Mouse (Mus musculus): ENCODE results near the gene 1700042G07Rik. TPM values are rescaled to one million over a fixed set of nuclear protein-coding genes. Genes with fewer than 3 reads are reported as not detected.
A peak's percentile ranks its signal among the peaks of the same experiment; 100 is the strongest.

Gene 1700042G07Rik
- total RNA-seq (2021): not detected

DNA sequence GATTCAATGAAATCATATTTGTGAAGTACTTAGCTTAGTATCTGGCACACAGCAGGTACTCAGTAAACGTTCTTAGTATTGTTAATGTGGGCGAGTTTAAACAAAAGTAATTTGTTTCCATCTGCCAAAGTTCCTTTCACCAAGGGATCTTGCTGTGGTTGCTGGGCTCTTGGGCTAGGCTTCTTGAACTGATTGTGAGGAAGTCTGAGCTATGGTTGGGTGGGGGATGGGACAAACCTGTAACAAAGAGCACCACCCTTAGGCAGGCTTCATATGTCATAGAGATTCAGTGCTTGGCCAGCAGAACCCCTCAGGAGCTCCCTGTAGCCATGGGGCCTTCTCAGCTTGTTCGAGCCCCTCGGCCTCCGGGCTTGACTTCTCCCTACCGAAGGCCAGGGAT, at the start of gene 1700042G07Rik, which contains the start of gene Gm49337:
1700042G07Rik (plus strand) TSS at position 301 of the 400 bp plus-strand sequence.
Gm49337 (plus strand) TSS at position 313 of the 400 bp plus-strand sequence.
- no peak for DNase-seq

DNA sequence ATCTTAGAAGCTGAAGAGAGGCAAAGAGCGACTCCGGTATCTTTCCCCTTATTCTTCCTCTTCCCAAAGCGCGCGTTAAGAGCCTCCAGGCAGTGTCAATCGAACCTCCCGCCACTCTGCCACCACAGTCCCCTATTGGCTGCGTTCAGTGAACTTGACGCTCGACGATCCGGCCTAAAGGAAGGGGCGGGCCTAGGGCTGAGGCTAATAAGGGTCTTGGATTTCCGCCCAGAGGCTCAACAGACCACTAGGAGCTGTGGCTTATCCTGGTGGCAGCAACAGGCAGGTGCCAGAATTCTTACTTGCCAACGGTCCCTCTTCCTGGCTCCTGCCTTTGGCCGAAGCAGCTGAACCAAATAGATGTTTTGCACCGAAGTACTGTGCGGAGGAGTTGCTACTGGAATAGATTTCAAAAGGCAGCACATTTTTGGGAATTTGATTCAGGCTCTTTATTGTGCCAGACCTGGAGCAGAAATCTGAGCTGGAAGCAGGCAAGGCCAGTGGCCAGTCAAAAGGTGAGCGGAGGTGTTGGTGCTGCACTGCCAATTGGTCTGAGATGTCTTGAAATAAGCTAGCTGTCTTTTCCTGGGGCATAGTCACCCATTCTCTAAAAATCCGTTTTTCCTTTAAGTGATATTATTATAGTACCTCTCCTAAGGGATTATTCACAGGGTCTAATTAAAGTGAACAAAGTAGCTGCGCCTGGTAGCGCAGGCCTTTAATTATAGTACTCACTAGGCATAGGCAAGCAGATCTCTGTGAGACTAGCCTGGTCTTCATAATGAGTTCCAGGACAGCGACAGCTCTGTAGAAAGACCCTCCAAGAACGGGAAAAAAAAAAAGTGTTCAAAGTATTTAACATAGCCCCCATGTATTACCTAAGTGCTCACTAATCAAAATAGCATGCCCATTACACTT, 49.3 kb upstream of the 1700042G07Rik start, which contains the start of the genes Rad54l and Pomgnt1:
Rad54l (minus strand) TSS at position 89 of the 918 bp plus-strand sequence.
Pomgnt1 (plus strand) TSS at position 239 of the 918 bp plus-strand sequence.
- DNase-seq: peak; percentile 90

DNA sequence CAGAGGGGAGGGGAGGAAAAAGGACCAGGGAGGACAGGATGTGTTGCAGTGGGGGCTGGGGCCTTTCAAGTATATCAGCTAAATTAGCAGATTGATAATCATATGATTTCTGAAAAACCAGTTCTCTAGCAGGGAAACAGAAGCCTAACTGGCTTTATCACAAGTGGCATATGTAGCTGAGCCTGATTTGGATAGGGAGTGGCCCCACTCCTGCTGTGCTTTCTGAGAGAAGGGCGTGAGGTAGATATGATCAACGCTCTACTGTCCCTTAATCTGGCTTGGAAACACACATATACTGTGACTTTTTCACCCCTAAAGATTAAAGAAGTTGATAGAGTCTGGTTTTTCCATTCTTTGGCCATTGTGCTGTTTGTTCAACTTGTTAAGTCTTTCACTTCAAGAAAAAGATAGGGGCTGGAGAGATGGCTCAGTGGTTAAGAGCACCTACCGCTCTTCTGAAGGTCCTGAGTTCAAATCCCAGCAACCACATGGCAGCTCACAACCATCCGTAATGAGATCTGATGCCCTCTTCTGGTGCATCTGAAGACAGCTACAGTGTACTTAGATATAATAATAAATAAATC, 47.3 kb upstream of the 1700042G07Rik start:
- no peak for DNase-seq

DNA sequence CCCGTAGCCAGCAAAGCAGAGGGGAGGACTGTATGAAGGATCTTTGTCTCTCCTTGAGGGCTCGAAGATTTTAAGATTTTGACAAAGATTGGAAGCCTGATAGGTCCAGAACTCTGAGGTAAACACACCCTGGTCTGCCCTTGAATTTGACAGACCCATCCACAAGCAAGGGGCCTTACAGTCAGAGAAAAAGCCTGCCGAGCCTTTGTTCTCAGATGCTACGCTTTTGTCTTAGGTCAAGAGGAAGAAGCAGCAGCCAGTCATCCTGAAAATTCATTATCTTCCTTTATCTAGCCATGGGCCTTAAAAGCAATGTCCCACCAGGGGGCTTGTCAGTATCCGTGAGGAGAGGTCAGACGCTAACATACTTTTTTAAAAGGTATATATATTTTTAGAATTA, 45.2 kb upstream of the 1700042G07Rik start:
- DNase-seq: no peak

DNA sequence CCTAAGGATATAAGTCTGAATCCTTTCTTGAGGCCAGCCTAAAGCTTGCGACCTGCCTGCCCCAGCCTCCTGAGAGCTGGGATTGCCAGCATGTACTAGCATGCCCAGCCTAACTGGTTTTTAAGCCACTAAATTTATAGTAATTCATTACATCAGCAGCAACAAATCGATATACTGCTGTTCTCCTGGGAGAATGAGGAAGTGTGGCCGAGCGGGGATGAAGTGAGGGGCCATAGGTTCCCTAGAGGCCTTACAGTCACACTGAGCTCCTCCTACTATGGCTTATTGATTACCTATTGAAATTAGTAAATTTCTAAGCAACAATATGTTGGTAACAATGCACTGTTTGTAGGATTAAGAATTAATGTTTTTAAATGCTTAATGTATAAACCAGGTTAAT, 40.0 kb upstream of the 1700042G07Rik start:
- no peak for DNase-seq

DNA sequence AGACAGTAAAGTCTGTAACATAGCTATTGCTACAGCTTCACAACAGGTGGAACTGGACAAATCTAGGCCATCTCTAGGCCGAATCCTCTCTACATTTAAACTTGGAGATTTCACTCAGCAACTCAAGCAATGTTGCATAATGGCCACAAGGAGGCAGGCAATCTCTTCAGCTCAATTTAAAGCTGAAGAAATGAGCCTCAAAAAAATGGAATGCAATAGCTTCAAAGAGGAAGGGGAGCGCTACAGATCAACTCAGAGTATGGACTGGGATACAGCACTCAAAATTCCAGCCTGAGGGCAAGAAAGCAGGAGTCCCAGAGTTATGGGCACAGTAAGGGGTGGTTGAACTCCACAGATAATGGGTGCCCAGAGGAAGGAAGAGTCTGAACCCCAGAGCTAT, 38.2 kb upstream of the 1700042G07Rik start:
- no peak for DNase-seq

DNA sequence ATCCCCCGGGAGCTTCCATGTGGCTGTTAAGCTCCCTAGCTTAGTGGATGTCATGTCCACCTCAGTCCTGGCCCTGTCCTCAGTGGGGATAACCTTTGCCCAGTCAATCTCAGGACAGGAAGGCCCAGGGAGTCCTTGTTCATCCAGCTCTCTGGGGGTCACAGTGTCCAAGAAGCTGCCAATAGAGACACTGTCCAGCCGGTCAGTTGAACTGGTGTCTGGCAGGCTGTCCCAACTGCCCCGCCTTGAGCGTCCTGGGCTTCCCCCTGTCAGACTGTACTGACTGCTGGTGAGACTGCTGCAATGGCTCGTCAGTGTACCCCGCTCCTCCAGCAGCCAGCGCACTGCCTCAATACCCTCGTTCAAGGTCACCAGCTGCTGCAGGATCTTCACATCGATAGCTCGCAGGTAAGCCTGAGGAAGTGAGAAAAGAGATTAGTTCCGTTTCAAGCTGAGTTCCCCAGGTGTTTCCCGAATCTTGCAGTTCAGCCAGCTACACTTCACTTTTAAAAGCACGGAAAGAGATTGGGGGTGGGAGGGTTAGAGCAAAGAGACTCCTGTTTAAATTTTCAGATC, 35.7 kb upstream of the 1700042G07Rik start:
- no peak for DNase-seq

DNA sequence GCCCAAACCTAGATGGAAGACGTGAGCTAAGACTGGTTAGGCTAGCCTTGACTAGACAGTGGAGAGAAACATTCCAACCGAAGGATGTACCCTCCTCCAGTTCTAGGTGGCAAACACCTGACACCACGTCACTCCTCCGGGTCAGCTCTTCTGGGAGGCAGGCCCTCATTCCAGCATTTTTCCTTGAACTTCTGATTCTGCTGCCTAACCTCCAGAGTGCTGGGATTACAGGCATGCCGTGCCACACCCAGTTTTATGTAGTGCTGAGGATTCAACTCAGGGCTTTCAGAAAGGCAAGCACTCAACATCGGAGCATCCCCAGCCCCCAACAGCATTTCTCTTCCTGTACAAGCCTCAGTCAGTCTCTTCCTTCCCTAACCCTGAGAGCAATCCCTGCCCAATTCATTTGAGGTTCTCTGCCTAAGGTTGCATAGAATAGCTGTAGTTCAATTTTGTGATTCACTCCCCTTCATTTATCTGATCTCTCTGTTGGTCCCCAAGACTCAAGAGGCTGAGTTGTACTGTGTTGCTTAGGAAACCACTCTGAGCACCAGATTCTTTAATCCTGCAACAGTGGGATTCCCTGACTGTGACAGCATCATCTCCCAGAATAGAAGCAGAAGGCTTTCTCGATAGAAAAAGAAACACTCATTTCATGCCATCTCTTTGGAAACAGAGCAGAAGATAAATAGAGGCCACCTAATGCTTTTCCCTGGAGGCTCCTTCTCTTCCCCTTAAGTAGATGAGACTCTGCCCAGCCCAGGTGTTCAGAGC, 32.2 kb upstream of the 1700042G07Rik start:
- no peak for DNase-seq

DNA sequence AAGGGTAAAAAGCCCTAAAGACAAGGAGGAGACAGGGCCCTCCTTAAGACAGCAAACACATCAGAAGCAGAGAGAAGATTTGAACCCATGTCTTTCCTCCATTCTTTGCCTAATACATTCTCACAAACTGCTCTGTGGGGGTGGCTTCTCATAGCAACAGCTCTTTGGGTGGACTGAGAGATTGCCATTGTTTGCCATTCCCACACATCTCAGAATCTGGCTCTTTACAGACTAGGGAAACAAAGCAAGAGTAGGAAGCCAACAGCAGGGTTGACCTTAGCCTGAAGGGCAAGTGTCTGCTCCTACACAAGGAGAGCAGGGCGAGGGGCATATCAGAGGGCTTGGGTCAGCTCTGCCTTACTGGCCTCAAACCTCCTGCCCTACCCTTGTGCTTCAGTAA, 31.4 kb upstream of the 1700042G07Rik start:
- DNase-seq: no peak

DNA sequence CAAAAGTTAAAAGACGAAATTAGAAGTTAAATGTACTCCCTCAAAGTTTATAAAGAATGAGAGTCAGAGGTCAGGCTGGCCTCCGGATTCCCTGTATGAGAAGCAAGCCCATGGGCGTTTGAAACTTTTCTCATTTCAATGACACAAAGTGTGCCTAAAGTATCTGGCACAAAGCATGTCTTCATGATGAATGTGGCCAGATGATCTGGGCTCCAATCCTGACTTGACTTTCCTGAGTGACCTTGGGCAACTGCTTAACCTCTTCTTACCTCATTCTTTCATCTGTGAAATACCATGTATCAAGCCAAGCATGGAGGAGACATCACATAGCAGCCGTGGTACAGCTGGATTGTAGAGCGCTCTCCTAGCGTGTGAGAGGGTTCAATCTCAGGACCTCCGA, 30.9 kb upstream of the 1700042G07Rik start:
- no peak for DNase-seq

DNA sequence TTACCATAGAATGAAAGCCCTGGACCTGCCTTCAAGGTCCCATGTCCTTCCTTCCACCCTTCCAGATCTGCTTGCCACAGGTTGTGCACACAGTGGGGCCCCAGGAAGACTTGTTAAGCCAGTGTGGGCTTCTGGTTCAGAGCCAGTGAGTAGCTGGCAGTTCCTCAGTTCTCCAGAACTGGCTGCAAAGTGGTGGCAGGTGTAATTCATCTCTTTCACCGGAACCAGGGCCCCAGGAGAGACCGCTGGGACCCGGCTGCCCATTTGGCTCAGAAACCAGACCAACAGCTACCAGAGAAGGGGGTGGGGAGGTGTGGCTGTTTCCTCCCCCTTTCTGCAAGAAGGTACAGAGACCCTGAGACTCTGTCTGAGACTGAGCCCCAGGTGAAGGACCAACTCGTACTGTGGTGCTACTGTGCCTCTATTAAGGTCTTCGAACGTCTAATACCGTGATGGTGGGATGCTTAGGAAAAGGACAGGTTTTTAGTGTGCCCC, 29.8 kb upstream of the 1700042G07Rik start:
- DNase-seq: no peak

DNA sequence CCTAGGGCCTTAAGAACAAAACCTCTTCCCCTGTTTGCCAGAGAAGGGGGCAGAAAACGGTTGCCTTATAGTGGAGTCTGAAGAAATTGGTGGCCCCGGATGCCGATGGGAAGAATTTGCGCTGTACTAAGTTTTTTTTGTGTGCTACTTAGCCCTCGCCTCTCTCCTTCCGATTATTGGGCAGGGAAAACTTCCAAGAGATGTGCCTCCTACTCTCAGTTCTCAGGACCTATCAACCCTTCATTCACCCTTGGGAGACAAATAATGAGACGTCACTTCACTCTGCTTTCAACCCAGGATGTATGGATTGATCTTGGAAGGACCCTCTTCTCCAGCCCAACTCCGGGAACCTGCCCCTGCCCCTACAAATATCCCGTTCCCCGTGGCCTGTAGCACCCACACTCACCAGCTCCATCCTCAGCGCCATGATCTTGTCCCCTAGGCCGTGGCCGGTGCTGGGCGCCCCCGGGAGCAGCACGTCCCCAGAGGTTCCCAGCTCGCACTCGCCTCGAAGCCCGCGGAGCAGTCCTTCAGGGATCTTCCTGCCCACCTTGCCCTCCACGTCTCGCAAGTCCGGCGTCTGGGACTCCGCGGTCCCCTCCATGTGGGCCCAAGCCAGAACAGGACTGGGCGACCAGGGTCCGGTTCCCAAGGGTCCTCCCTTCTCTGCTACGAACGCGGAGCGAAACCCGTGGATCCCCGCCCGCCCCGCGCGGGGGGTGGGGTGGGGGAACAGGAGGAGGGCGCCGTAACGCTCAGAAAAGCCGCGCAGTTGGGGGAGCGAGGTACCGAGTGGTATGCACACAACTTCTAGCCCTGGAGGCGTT, 29.1 kb upstream of the 1700042G07Rik start:
- peak; percentile 73 for DNase-seq

DNA sequence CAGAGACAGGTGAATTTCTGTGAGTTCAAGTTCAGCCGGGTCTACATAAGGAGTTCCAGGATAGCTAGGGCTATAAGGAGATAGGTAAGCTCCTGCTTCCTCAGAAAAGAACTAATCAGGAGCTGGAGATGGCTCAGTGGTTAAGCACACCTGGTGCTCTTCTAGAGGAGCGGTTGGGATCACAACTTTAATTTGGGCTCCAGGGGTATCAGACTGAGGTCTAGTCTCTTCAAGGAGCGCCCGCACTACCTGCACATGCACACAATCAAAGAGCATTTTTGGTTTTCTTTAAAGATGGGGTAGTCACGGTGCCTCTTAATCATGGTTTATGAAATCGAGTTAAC, 23.4 kb upstream of the 1700042G07Rik start:
- DNase-seq: no peak

DNA sequence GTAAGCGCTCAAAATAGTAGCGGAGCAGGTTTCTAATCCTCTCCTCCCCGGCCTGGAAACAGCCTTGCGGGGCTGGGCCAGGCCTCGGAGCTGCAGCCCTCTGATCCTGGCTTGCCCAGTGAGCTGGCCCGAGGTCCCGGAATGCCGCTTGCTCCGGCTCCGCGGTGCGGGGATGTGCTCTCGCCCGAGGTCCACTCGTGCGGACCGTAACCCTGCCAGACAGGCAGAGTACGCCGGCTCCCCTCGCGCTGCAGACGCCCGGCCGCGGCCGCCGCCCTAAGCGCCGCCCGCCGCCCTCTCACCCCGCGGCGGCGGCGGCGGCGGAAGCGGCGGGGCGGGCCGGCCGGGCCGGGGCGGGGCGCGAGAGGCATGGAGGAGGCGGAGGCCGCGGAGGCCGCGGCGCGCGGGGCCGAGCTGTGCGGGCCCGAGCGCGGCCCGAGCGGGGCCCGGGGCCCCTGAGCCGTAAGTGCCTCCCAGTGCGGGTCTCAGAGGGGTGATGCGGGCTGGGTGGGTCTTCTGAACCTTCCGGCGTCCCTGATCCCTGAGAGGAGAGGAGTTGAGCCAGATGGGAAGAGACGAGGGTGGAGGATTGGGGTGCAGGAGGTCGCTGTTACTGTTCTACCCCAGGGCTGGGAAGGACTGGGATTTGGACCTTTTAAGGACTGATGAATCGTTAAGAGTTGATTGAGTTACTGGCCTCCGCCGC, 22.9 kb upstream of the 1700042G07Rik start:
- peak; percentile 75 for DNase-seq

DNA sequence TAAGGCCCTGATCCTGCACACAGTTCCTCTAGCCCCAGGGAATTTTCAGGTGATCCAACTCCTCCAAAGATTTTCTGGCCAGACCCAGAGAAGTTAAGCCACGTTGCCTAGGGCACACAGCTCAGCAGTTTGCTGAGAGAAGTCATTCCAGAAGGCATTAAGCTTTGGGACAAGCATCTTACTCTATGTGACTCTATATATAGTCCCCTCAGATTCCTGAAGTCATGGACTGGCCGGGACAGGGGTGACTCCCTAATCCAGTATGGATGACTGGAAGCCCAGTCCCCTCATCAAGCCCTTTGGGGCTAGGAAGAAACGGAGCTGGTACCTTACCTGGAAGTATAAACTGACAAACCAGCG, 22.3 kb upstream of the 1700042G07Rik start:
- DNase-seq: no peak

DNA sequence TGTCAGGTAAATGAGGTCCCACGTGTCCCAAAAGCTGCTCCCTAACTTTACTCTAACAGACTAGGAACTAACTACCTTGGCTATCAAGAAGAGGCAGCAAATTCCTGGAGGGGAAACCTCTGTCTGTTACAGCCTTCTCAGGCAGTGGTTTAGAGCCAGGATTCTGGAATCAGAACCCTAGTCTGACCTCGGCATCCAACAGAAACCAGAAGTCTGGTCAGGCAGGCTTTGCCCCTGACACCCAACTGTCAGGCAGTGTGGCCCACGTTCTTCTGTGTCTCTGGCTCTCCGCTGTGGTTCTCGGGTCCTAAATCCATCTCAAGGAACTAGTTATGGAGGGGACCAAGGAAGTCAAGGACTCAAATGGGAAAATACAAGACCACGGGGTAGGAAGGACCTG, 21.9 kb upstream of the 1700042G07Rik start, which contains the start of gene Lurap1:
Lurap1 (minus strand) TSS at position 101 of the 400 bp plus-strand sequence.
- no peak for DNase-seq

DNA sequence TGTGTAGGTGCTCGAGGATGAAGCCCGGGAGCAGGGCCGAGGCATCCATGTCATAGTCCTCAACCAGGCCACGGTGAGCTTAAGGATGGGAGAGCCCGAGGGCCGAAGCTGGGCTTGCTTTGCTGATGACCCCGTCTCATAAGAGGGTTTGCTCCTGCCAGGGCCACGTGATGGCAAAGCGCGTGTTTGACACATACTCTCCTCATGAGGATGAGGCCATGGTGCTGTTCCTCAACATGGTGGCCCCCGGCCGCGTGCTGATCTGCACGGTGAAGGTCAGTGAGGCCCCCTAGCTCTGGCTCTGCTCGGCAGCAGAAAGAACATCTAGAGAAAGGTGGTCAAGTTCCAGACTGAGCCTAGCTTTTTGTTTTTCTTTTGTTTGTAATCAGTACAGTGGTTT, 20.5 kb upstream of the 1700042G07Rik start:
- DNase-seq: no peak

DNA sequence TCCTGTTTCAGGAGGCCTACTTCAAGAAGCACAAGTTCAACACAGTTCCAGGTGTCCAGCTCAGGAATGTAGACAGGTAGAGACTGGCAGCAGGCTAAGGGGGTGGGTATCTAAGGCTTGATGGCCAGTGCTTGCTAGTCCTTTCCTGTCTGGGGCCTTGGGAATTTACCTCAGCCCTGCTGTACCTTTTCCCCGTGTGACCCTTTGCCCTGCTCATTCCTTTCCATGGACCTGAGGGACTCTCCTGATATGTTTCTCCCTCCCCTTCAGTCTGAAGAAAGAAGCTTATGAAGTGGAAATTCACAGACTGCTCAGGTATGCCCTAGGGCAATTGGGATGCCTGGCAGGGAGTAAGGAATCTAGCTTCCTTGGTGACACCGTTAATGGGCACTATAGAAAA, 15.3 kb upstream of the 1700042G07Rik start:
- no peak for DNase-seq

DNA sequence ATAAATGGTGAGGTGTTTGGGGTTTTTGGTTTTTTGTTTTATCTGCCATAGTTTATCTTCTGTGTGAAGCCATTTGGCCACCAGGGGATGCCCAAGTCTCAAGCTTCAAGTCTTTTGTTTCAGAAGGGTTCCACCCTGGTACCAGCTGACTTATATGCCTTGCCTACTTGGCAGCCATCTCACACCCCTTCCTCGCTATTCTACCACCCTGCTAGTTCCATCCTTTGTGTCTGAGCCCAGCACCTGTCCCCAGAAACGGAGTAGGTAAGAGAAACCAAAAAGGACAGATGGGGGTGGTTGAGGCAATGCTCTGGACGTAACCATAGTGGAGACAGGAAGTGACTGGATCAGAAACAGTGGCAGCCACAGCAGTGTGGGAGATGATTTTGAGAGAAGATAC, 13.3 kb upstream of the 1700042G07Rik start:
- peak; percentile 34 for DNase-seq

DNA sequence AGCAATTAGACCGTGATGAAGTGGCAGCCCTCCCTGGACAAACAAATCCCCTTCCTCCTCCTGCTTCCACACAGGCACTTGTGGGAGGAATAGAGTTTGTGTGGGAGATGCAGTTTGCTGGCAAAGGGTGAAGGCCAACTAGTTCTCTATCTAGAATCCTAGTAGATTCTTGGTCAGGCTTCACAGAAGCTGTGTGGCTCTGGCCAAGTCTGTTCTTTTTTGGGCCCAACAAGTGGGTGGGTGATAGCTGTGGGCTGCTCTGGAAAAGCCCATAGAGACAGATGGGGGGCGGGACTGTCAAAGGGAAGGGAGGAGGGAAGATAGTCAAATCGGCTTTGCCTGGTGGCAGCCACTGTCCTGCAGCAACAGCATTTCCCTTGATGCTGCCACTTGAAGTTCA, 12.4 kb upstream of the 1700042G07Rik start:
- DNase-seq: peak; percentile 50

DNA sequence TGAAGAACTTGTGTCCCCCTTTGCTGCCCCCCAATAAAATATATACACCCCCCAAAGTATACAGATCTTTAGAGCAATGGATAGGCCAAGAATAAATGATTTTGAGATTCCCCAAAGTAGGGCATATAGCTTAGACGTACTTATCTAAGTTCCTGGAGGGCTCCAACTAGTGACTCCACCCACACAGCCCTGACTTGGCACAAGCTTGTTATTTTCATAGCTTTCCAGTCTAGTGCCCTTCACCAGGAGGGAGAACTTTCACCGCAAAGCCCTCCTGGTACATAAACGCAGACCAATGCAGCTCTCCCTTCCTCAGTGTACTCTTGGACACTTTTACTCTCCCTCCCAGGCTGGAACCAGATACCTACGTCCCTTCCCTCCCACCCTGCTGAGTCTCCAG, 11.0 kb upstream of the 1700042G07Rik start:
- DNase-seq: no peak
